Mouse (Mus musculus) kidney, postnatal 0 days (tissue): ENCODE data around the gene Dnajc11. TPM values are rescaled to one million over a fixed set of nuclear protein-coding genes. Genes with fewer than 3 reads are reported as not detected.

Experiments used
- ATAC-seq: fragments of 200-750 bp; cut with Nextera tagmentation; replicated peaks from 2 replicates; pipeline ENCODE4 v1.8.0; 2017; ENCODE audit warnings: low read depth, moderate number of reproducible peaks, moderate TSS enrichment, moderate library complexity; ENCODE audit not compliant: low FRiP score
- DNase-seq: peaks from one replicate; pipeline ENCODE4 v3.0.0-alpha.2; 2016; ENCODE audit warnings: low spot score
- H3K27ac ChIP-seq: fragments of 300-500 bp; sonication (generic); 2 replicates; pipeline ENCODE4 v1.5.1; 2014; ENCODE audit warnings: mild to moderate bottlenecking
- H3K27me3 ChIP-seq: fragments of 300-500 bp; sonication (generic); 2 replicates; pipeline ENCODE4 v1.6.1; 2014; ENCODE audit warnings: low read length, mixed read lengths; ENCODE audit not compliant: insufficient read depth
- H3K36me3 ChIP-seq: fragments of 300-500 bp; sonication (generic); 2 replicates; pipeline ENCODE4 v1.6.1; 2014; ENCODE audit warnings: low read length, mixed read lengths; ENCODE audit not compliant: insufficient read depth
- H3K4me1 ChIP-seq: fragments of 300-500 bp; sonication (generic); replicated peaks from 2 replicates; pipeline ENCODE4 v1.6.1; 2014; ENCODE audit warnings: antibody characterized with exemption, low read length, mixed read lengths; ENCODE audit not compliant: insufficient read depth
- H3K4me2 ChIP-seq: fragments of 300-500 bp; sonication (generic); 2 replicates; pipeline ENCODE4 v1.6.1; 2014; ENCODE audit warnings: mild to moderate bottlenecking, low read length, moderate library complexity, mixed read lengths
- H3K4me3 ChIP-seq: fragments of 300-500 bp; sonication (generic); replicated peaks from 2 replicates; pipeline ENCODE4 v1.5.1; 2014; ENCODE audit warnings: low read depth, low read length
- H3K9ac ChIP-seq: fragments of 300-500 bp; sonication (generic); 2 replicates; pipeline ENCODE4 v1.6.1; 2014; ENCODE audit warnings: low read depth, low read length
- H3K9me3 ChIP-seq: fragments of 300-500 bp; sonication (generic); replicated peaks from 2 replicates; pipeline ENCODE4 v1.6.1; 2016; ENCODE audit warnings: low read length, inconsistent platforms, mixed read lengths
- CTCF ChIP-seq: IDR thresholded peaks from 2 replicates; pipeline ENCODE4 v1.5.1; 2016; ENCODE audit warnings: antibody characterized with exemption, low read depth, mild to moderate bottlenecking, moderate library complexity
- WGBS: fragments of 180-500 bp; shearing (Covaris S2); extraction: QIAGEN DNeasy Blood & Tissue Kit; methylation state at CpG from one replicate; pipeline ENCODE4 v1.1.7; 2014; 5-methylcytosine and 5-hydroxymethylcytosine counted together
- polyA plus RNA-seq: library from polyadenylated mRNA; unstranded; fragments of >200 nt; fragmentation: Nextera tagmentation; extraction: Ambion mirVana; gene quantifications from 2 replicates; pipeline ENCODE4 v1.2.1, GENCODE M21; 2015

Dnajc11 gene
- polyA plus RNA-seq, 1 experiment from 2014 or later = 48.4 TPM

DNA sequence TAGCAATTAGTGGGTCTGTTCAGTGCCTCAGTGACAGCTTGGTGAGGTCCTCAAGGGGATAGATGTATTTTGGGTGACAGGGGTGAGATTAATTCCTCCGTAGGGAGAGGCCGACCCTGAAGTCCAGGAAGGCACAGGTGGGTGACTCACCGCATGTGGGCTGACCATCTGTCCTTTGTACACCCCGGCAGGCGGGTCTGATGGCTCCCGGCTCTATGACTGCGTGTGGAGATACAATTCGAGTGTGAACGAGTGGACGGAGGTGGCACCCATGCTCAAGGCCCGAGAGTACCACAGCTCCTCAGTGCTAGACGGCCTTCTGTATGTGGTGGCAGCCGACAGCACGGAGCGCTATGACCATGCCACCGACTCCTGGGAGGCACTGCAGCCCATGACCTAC, 78.6 kb downstream of the Dnajc11 start:
- H3K4me2 ChIP-seq = no peak overlapping the region
- WGBS = 92% methylated on average over 16 of the region's 16 CpGs
- no peaks in the 10 kb centered on the region for H3K9me3 ChIP-seq
- no peak for TF ChIP-seq CTCF
- ATAC-seq (no peak), DNase-seq (no peak)
- no peaks in the 10 kb centered on the region for H3K27me3 ChIP-seq
- H3K36me3 ChIP-seq = peaks cover 27% of the 10 kb centered on the region
- H3K4me3 ChIP-seq = no peak overlapping the region
- H3K9ac ChIP-seq = no peak overlapping the region
- no peak overlapping the region for H3K27ac ChIP-seq
- H3K4me1 ChIP-seq = peaks cover 26% of the 10 kb centered on the region

DNA sequence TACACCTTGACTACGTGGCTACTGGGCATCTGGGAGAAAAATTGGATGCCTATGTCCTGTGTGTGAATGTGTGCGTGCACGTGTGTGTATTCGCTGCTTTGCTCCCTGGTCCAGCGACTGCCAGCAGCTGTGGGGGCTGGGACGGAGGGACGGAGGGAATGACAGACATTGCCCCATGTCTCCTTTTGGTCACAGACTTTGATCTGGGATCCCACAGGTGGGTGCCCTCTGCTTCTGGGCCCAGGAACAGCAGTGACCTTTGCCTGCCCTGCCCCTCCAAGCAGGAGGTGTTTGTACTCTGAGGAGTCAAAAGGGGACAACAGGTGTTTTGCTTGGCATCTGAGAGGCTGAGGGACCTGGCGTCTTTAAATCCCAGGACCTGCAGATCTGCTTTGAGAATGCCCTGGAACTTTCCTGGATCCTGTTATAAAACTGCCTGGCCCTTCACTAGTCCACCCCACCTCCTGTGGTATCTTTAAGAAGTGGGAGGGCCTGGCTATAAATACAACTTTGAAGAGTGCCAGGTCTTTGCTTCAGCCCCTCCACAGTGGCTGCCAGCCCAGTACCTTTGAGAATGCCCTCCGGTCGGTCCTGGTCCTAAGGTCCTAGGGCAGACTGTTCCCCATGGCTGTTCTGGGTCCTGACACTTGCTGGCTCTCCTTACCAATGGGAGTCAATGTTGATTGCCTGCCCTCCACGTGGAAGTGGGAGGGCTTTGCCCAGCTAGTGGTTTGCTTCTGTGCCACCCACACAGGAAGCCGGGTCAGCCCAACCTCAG, 79.7 kb downstream of the Dnajc11 start:
- DNase-seq (no peak), ATAC-seq (no peak)
- 73% methylated on average over 12 of the region's 12 CpGs for WGBS
- H3K36me3 ChIP-seq = peaks cover 31% of the 10 kb centered on the region
- H3K4me1 ChIP-seq = peaks cover 16% of the 10 kb centered on the region
- no peaks in the 10 kb centered on the region for H3K27me3 ChIP-seq
- no peaks in the 10 kb centered on the region for H3K9me3 ChIP-seq
- H3K4me2 ChIP-seq = no peak overlapping the region
- H3K27ac ChIP-seq = no peak overlapping the region
- H3K9ac ChIP-seq = no peak overlapping the region
- H3K4me3 ChIP-seq = no peak overlapping the region
- no peak for TF ChIP-seq CTCF

GRCm38 (mm10) chr4:152019073-152019472, 85.6 kb downstream of the Dnajc11 start:
- Histone ChIP-seq H3K36me3 (peaks cover 48% of the 10 kb centered on the region), H3K9ac (no peak overlapping the region), H3K4me2 (no peak overlapping the region), H3K27me3 (no peaks in the 10 kb centered on the region), H3K9me3 (no peaks in the 10 kb centered on the region), H3K4me1 (no peaks in the 10 kb centered on the region), H3K4me3 (no peak overlapping the region), H3K27ac (no peak overlapping the region)
- 85% methylated on average over 6 of the region's 6 CpGs for WGBS
- no peak for ATAC-seq
- TF ChIP-seq CTCF = no peak
- no peak for DNase-seq

- no peak overlapping the region for H3K4me3 ChIP-seq
- H3K27ac ChIP-seq = no peak overlapping the region
- DNase-seq = no peak
- no peak overlapping the region for H3K9ac ChIP-seq
- ATAC-seq = no peak
- H3K36me3 ChIP-seq = peaks cover 39% of the 10 kb centered on the region
- no peak for TF ChIP-seq CTCF
- H3K27me3 ChIP-seq = no peaks in the 10 kb centered on the region
- H3K4me2 ChIP-seq = no peak overlapping the region
- H3K4me1 ChIP-seq = no peaks in the 10 kb centered on the region
- no peaks in the 10 kb centered on the region for H3K9me3 ChIP-seq
- WGBS = 95% methylated on average over 21 of the region's 21 CpGs
These were observed 86.5 kb downstream of the Dnajc11 start for GRCm38 (mm10) chr4:152020024-152020423.

DNA sequence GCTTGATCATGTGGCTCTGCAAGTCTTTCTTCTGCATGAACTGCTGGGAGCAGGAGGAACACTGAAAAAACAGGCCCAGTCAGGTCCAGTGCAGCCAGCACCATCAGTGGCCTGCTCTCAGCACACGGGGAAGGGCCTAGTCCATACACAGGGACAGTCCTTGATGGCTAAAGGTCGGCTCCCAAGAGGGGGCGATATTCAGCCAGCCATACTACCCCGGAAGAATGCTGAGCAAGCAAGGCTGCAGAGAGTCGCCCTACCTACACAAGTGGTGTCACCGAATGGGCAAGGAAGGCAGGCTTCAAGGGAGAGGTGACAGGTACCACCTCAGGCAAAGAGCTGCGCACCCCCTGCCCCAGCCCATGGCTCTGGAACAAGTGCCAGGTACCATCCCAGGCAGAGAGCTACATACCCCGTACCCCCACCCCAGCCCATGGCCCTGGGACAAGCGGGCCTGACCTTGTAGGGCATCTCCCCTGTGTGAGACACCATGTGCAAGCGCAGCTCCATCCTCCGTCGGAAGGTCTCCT, 88.1 kb downstream of the Dnajc11 start:
- 78% methylated on average over 12 of the region's 12 CpGs for WGBS
- H3K27me3 ChIP-seq = no peaks in the 10 kb centered on the region
- no peak overlapping the region for H3K4me3 ChIP-seq
- H3K9ac ChIP-seq = no peak overlapping the region
- H3K9me3 ChIP-seq = no peaks in the 10 kb centered on the region
- no peak for TF ChIP-seq CTCF
- peaks cover 33% of the 10 kb centered on the region for H3K36me3 ChIP-seq
- H3K27ac ChIP-seq = no peak overlapping the region
- ATAC-seq = no peak
- peaks cover 14% of the 10 kb centered on the region for H3K4me1 ChIP-seq
- H3K4me2 ChIP-seq = no peak overlapping the region
- DNase-seq = no peak

- Histone ChIP-seq H3K9ac (no peak overlapping the region), H3K4me2 (no peak overlapping the region), H3K27ac (no peak overlapping the region), H3K36me3 (peaks cover 33% of the 10 kb centered on the region), H3K4me3 (no peak overlapping the region), H3K27me3 (no peaks in the 10 kb centered on the region), H3K4me1 (peaks cover 16% of the 10 kb centered on the region), H3K9me3 (no peaks in the 10 kb centered on the region)
- no peak for TF ChIP-seq CTCF
- DNase-seq (no peak), ATAC-seq (no peak)
- WGBS = 79% methylated on average over 8 of the region's 8 CpGs
These were observed 89.0 kb downstream of the Dnajc11 start for GRCm38 (mm10) chr4:152022506-152022905.

DNA sequence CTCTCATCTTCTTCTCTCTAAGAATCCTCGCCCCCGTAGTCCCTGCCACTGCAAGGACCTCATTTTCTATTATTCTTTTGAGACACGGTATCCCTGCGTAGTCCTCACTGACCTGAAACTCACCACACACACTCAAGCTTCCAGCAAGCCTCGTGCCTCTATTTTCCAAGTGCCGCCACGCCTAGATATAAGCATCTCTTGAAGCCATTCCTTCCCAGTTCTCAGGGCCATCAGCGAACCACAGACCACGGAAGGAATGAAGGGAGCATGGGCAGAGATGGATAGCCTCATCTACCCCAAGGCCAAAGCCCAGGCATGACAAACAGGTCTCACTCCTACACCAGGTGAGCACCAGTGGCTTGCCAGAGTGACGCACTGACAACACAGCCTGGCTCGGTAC, 91.0 kb downstream of the Dnajc11 start:
- no peak overlapping the region for H3K4me2 ChIP-seq
- peaks cover 29% of the 10 kb centered on the region for H3K36me3 ChIP-seq
- H3K27me3 ChIP-seq = no peaks in the 10 kb centered on the region
- H3K27ac ChIP-seq = no peak overlapping the region
- no peak overlapping the region for H3K4me3 ChIP-seq
- no peak for TF ChIP-seq CTCF
- H3K4me1 ChIP-seq = peaks cover 22% of the 10 kb centered on the region
- WGBS = 89% methylated on average over 11 of the region's 11 CpGs
- DNase-seq (no peak), ATAC-seq (no peak)
- H3K9me3 ChIP-seq = no peaks in the 10 kb centered on the region
- no peak overlapping the region for H3K9ac ChIP-seq
